Mouse (Mus musculus) heart, postnatal 36 days (tissue): ENCODE results near the gene Sgtb. TPM values are rescaled to one million over a fixed set of nuclear protein-coding genes. Genes with fewer than 3 reads are reported as not detected.

ENCODE experiments used
- DNase-seq, 2 experiments: peaks; one replicate each; pipeline ENCODE4 v3.0.0; 2021 to 2022
- intact Hi-C: fragments of 180-260 bp; cut with DNase I; formaldehyde crosslinking; loops from one replicate; pipeline ENCODE4 v1.15.1; 2025
- total RNA-seq, 2 experiments: library from RNA; stranded (reverse); gene quantifications; 2 replicates each; pipeline ENCODE4 v1.2.3; 2021

Gene Sgtb
- total RNA-seq, 2 experiments from 2014 or later: 0.97 to 1.5 TPM

- DNase-seq: no peak
- intact Hi-C loops: no loop called here
Measured at GRCm38 (mm10) chr13:104177796-104178649, 68.5 kb downstream of the Sgtb start, which contains the start of gene Trappc13. TSS of gene Trappc13 (minus strand) at chr13:104178469.

- DNase-seq: peak; percentile 93 to 94
- intact Hi-C loops: no loop called here
Measured at GRCm38 (mm10) chr13:104178650-104179121, 69.1 kb downstream of the Sgtb start, which contains the start of gene Trim23. TSS of gene Trim23 (plus strand) at chr13:104178797.

GRCm38 (mm10) chr13:104179176-104179888, 69.8 kb downstream of the Sgtb start:
- intact Hi-C loops: no loop called here
- no peak for DNase-seq

- DNase-seq: no peak
- intact Hi-C loops: no loop called here
Measured at GRCm38 (mm10) chr13:104187357-104187756, 77.8 kb downstream of the Sgtb start.

Other genes starting within 250 kb of the Sgtb start
- 10 to 100 TPM; 46.7 to 52.2 TPM for gene Erbin, start 189.2 kb upstream of the Sgtb start, total RNA-seq
- 10 to 100 TPM; 10.6 to 14.8 TPM for gene Nln, start 127 bp upstream of the Sgtb start, total RNA-seq
- gene Trappc13, start 68.7 kb downstream of the Sgtb start, total RNA-seq: 10 to 100 TPM; 31.2 to 35.1 TPM
- gene Trim23, start 69.1 kb downstream of the Sgtb start, total RNA-seq: 10 to 100 TPM; 23.4 to 23.8 TPM
- under 1 TPM; 0.62 to 0.67 TPM for gene Cenpk, start 118.9 kb downstream of the Sgtb start, total RNA-seq
- gene Ppwd1, start 119.1 kb downstream of the Sgtb start, total RNA-seq: 1 to 10 TPM; 6.3 to 7.3 TPM
- gene Adamts6, start 178.1 kb downstream of the Sgtb start, total RNA-seq: 1 to 10 TPM; 3.0 to 4.9 TPM